Mouse (Mus musculus): ENCODE data around the gene Fam213a.
"Not testable (repeated sequence)": the region's sequence is repeated elsewhere in the genome, so short reads cannot be mapped to it uniquely, and the experiment has no call there.

Fam213a gene

DNA sequence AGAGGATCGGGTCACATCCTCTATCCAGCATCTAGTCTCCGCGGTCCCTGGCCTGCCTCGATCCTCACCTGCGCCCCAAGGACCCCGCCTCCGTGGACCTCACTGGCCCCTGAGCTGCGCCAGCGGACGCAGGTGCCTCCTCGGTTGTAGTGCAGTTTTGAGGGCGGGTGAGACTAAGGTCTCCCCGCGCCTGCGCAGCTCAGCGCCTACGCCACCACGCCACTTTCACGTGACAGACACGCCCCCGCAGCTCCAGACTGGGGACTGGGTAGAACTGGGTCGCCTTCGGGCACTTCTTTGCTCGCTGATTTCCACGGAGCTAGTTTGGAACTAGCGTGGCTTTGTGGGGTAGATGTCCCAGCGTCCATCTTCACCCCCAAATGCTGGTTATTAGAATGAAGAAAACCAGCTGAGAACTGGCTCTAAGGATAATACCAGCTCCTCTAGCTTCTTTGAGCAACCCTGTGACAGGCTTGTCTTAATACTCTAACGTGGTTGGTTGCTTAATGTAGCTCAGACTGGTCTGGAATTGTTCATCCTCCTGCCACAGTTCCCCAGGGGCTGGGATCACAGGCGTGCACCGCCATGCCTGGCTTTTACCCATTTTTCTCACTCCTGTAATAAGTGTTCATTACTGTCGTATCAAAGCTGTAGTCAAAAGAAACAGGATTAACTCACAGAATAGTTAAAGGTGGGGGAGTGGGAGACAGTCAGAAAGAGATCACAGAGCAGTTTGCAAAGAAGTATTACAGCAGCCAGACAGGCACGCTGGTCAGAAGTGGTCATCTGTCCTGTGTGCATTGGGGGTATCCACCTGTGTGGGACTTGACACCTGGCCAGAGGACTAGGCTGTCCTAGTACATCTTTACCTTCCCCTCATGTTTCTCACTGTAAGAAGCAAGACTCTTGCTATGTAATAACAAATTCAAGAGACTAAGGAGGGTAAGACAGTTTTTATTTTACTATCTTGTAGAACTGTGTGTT is at the start of gene Fam213a:
Gene Fam213a, minus strand, starts transcription at position 159 of the 984 bp plus-strand sequence.
- DNase-seq (ENCODE audit: low spot score in 2 of 2) = peak; percentile 75 to 92

GRCm38 (mm10) chr14:41053190-41053589 is 39.6 kb upstream of the Fam213a start:
- not testable (repeated sequence) for DNase-seq (ENCODE audit: low spot score in 2 of 2)

GRCm38 (mm10) chr14:41052481-41052880 is 38.9 kb upstream of the Fam213a start:
- DNase-seq (ENCODE audit: low spot score in 2 of 2) = peak in 1 of 2 experiments; percentile 31

DNA sequence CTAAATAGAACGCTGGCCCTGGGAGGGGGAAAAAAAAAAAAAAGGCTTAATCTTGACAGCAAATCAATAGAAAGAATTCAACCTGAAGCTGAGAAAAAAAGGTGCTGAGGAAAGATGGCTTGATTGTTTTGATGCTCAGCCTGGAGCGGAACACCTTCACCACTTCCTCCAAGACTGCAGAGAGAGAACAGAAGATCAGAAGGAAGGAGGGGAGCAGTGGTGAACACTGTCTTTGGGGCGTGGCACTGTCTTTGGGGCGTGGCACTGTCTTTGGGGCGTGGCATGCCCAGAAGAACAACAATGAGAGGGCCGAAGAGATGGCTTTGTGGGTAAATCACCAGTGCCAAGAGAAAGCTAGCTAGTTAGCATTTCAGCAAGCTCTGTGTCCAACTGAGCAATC is 36.9 kb upstream of the Fam213a start:
- peak in 1 of 2 experiments; percentile 17 for DNase-seq (ENCODE audit: low spot score in 2 of 2)

DNA sequence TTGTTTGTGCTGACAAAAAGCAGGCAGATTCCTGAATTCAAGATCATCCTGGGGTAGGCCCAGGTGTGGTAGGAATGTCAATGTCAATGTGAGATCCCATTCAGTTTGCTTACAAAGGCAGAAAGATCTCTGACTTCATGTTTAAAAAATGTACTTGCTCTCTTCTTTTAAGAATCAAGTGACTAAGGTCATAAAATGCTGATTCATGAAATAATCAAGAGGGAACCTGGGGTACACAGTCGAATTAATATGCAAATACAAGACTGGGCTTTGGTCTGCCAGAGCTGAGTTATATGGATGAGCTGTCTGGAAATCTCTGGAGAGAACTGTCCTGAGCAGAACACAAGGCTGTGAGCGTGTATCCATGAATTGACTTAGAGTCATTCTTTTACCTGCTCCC is 33.8 kb upstream of the Fam213a start:
- no peak for DNase-seq (ENCODE audit: low spot score in 2 of 2)

GRCm38 (mm10) chr14:41035146-41035798 is 21.7 kb upstream of the Fam213a start:
- peak; percentile 53 to 74 for DNase-seq (ENCODE audit: low spot score in 2 of 2)

GRCm38 (mm10) chr14:41033135-41034110 is 19.8 kb upstream of the Fam213a start:
- peak in 1 of 2 experiments; percentile 82 for DNase-seq (ENCODE audit: low spot score in 2 of 2)

DNA sequence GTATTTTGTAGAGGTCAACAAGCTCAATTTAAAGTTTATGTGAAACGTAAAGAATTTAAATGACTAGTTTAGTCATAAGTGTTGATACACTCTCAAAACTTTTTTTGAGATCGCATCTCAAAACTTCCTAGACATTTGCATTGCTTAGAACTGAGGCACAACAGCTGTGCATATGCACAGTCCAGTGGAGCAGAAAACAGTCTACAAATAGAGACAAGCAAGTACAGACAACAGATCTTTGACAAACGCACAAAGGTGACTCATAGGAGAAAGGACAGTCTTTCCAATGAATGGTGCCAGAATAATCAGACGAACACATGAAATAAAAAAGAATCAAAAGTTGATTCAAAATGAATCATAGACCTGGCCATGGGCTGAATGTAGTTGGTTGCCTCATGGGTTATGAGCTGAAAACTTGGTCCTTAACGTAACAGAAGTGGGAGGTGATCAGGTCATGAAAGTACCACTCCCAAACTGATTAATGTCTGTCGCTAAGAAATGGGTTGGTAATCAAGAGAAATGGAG is 17.5 kb upstream of the Fam213a start:
- DNase-seq (ENCODE audit: low spot score in 2 of 2) = no peak

DNA sequence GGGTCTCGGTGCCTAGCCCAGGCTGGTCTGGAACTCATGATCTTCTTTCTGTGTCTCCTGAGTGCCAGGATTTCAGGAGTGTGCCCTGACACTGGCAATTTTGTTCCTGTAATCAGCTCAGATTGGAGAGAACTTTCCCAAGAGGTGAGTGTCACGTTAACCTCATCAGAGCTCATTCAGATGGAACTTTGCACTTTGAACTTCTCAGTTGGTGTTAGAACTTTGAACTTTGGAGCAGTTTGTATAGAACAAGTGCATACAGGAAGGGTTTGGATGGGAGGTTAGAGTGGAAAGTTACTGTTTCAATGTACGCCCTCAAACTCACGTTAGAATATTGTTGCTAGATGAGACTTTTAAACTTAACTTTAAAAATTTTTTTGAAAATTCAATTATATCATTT is 15.7 kb upstream of the Fam213a start:
- no peak for DNase-seq (ENCODE audit: low spot score in 2 of 2)

- DNase-seq (ENCODE audit: low spot score in 2 of 2) = no peak
These were observed 12.2 kb upstream of the Fam213a start for GRCm38 (mm10) chr14:41025594-41026284.

DNA sequence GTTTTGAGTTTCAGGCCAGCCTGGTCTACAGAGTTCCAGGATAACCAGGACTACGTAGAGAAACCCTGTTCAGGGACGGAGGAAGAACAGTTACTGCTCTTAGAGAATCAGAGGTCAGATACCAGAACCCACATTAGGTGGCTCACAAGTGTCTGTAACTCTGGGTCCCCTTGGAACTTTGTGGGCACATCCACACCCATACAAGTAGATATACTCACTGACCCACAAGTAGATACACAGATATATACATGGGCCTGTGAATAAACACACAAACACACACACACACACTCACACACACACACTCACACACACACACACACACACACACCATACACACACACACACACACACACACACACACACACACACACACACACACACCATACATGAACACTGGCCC is 11.5 kb upstream of the Fam213a start:
- DNase-seq (ENCODE audit: low spot score in 2 of 2) = no peak

GRCm38 (mm10) chr14:41021246-41021645 is 7.7 kb upstream of the Fam213a start:
- no peak for DNase-seq (ENCODE audit: low spot score in 2 of 2)

DNA sequence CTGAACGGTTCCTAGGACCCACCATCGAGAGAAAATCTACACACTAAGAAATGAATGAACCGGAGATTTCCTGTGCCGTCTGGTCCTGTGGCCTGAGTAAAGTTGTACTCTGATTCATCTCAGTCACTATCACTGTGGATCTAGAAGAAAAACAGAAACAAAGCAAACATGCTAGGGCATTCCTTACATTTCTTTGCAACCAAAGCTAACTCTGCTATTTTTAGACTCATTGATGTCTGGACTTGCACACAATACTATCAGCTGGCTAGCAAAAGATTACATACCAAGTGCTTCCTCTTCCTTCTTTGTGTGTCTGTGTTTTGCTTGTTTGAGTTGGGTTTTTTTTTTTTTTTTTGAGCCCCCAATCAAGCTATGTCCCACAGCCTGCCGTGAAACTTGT is 3.9 kb upstream of the Fam213a start:
- DNase-seq (ENCODE audit: low spot score in 2 of 2) = no peak

DNA sequence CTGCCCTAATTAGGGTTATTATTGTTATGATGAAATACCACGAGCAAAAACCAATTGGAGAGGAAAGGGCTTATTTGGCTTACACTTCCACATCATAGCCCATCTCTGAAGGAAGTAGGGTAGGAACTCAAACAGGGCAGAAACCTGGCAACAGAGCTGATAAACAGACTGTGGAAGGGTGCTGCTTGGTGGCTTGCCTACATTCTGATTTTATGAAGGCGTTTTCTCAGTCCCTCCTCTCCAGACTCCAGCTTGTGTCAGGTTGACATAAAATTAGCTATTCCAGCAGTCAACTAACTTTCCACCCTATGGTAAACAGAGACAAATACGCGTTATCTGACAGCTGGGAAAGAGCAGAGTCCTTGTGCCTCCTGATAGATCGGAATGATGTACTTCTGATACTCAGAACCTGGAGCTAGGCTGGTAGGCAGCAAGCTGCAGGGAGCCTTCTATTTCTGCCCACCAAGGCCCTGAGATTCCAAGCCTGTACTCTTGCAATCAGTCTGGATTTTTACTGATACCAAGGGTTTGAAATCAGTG is 1.2 kb upstream of the Fam213a start:
- no peak for DNase-seq (ENCODE audit: low spot score in 2 of 2)

DNA sequence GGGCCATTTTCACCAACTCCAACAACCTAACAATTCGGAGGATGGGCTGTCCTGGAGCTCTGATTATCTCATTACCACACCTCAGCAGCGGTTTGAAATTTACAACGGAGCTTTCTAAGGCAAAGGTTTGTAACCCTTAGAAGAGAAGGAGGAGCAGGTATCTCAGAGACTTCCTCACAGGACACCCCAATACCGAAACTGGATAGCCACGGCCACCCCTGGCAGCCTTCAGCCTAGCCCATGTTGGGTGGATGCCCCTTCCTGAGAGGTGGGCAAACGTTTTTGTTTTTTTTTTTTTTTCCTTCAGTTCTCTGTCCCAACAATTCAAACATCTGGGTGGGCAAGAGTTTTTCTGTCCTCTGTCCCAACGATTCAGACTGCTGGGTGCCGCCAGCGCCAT is 445 bp downstream of the Fam213a start:
- no peak for DNase-seq (ENCODE audit: low spot score in 2 of 2)

DNA sequence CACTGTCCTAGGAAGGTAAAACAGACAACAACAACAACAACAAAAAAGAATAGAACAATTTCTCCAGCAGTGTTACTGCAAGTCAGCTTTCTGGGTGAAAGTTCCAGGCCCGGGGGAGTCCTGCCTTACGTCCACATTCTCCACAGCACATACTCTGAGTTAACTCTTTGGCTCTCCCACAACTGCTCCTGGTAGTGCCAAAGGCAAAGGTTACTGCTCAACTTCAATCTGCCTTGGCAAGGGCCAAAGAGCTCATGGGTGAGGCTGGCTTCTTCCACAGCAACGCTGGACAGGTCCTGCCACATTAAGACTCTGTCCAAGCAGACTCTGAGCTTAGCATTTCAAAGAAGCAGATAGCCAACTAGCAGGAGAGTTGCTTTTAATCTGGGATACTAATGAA is 1.7 kb downstream of the Fam213a start:
- no peak for DNase-seq (ENCODE audit: low spot score in 2 of 2)

DNA sequence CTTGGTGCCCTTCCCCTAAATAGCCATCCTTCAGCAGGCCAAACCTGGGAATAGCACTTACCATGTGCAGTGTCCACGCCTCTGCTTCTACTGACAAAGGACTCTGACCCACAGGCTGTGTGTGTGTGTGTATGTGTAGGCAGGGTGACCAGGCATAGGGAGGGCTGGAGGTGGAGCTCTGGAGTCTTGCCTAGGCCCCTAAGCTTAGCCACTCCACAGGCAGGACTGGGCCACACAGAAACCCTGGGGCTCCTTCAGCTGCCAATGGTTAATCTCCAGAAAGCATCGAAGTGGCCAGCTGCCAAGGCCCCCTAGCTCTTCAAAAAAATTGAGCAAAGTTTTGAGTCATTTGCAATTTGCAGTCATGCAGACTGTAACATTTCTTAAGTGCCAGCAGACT is 5.5 kb downstream of the Fam213a start:
- DNase-seq (ENCODE audit: low spot score in 2 of 2) = peak; percentile 34 to 47

GRCm38 (mm10) chr14:41007641-41008040 is 5.9 kb downstream of the Fam213a start:
- peak in 1 of 2 experiments; percentile 39 for DNase-seq (ENCODE audit: low spot score in 2 of 2)

DNA sequence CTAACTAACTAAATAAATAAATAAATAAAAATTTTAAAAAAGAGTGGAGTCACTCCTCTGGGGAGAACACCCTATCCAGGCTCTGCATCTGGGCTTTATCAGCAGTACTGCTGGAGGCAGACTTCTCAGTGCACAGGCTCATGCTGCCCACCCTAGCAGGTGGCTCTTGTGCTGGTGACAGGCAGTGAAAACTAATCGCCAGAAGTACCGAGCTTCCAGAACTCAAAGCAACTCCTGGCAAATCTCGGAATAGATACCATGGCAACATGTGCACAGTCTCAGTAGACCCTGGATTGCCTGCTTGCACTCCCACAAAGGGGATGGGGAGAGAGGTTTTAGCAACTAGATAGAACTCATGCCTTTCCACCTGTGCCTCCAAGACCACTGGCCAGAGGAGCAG is 6.7 kb downstream of the Fam213a start:
- peak; percentile 44 to 79 for DNase-seq (ENCODE audit: low spot score in 2 of 2)

GRCm38 (mm10) chr14:41006263-41006662 is 7.3 kb downstream of the Fam213a start:
- DNase-seq (ENCODE audit: low spot score in 2 of 2) = peak in 1 of 2 experiments; percentile 18

Measured in spleen, postnatal 10 days (tissue).